Mouse (Mus musculus) forebrain, embryonic 11.5 days (tissue): ENCODE results near the gene Ott. TPM values are rescaled to one million over a fixed set of nuclear protein-coding genes. Genes with fewer than 3 reads are reported as not detected.
"Not testable (repeated sequence)": the region's sequence is repeated elsewhere in the genome, so short reads cannot be mapped to it uniquely, and the experiment has no call there.

Experiments used
- ATAC-seq: fragments of 200-750 bp; cut with Nextera tagmentation; replicated peaks from 2 replicates; pipeline ENCODE4 v1.8.0; 2017; ENCODE audit warnings: moderate TSS enrichment; ENCODE audit not compliant: low FRiP score
- DNase-seq: peaks from one replicate; pipeline ENCODE4 v3.0.0-alpha.2; 2017; ENCODE audit warnings: low spot score
- H3K27ac ChIP-seq: fragments of 300-500 bp; sonication (generic); 2 replicates; pipeline ENCODE4 v1.5.1; 2014; ENCODE audit warnings: low read depth, low read length
- H3K27me3 ChIP-seq: fragments of 300-500 bp; sonication (generic); 2 replicates; pipeline ENCODE4 v1.6.1; 2014; ENCODE audit warnings: mild to moderate bottlenecking, low read length, mixed read lengths; ENCODE audit not compliant: control insufficient read depth, insufficient read depth
- H3K36me3 ChIP-seq: fragments of 300-500 bp; sonication (generic); 2 replicates; pipeline ENCODE4 v1.6.1; 2014; ENCODE audit warnings: mild to moderate bottlenecking, low read length, moderate library complexity, mixed read lengths; ENCODE audit not compliant: control insufficient read depth, insufficient read depth
- H3K4me1 ChIP-seq: fragments of 300-500 bp; sonication (generic); replicated peaks from 2 replicates; pipeline ENCODE4 v1.6.1; 2014; ENCODE audit warnings: low read length, mixed read lengths; ENCODE audit not compliant: control insufficient read depth, insufficient read depth
- H3K4me2 ChIP-seq: fragments of 300-500 bp; sonication (generic); 2 replicates; pipeline ENCODE4 v1.6.1; 2014; ENCODE audit warnings: low read depth, mild to moderate bottlenecking, low read length, moderate library complexity, mixed read lengths; ENCODE audit not compliant: severe bottlenecking
- H3K4me3 ChIP-seq: fragments of 300-500 bp; sonication (generic); 2 replicates; pipeline ENCODE4 v1.5.1; 2014; ENCODE audit warnings: low read depth, low read length
- H3K9ac ChIP-seq: fragments of 300-500 bp; sonication (generic); 2 replicates; pipeline ENCODE4 v1.6.1; 2014; ENCODE audit warnings: low read length
- H3K9me3 ChIP-seq: fragments of 300-500 bp; sonication (generic); 2 replicates; pipeline ENCODE4 v1.6.1; 2016; ENCODE audit warnings: low read length, mixed read lengths; ENCODE audit not compliant: control insufficient read depth
- WGBS: fragments of 180-500 bp; shearing (Covaris S2); extraction: QIAGEN DNeasy Blood & Tissue Kit; methylation state at CpG from one replicate; pipeline ENCODE4 v1.1.7; 2014; 5-methylcytosine and 5-hydroxymethylcytosine counted together
- polyA plus RNA-seq: library from polyadenylated mRNA; unstranded; fragments of >200 nt; fragmentation: Nextera tagmentation; extraction: Ambion mirVana; gene quantifications from 2 replicates; pipeline ENCODE4 v1.2.1, GENCODE M21; 2014

Ott gene
- not detected in 2 replicates for polyA plus RNA-seq

GRCm38 (mm10) chrX:149073982-149074381 lies at the start of gene Ott:
Gene Ott (plus strand): TSS chrX:149074282.
- not testable (repeated sequence) for DNase-seq, H3K9ac ChIP-seq, H3K27me3 ChIP-seq, H3K27ac ChIP-seq, H3K4me3 ChIP-seq, H3K4me1 ChIP-seq, H3K36me3 ChIP-seq, ATAC-seq, H3K9me3 ChIP-seq, H3K4me2 ChIP-seq
- WGBS, result no CpG with 5 or more reads among the region's 5 CpGs

Other genes with a start within 250 kb of the Ott start
- gene Luzp4, start 216.6 kb upstream of the Ott start, polyA plus RNA-seq, result not detected in 2 replicates
- not detected in 2 replicates for gene Gm15093, start 198.1 kb downstream of the Ott start, polyA plus RNA-seq